Mouse (Mus musculus) MEL (cell line): ENCODE measurements at regions not wholly inside any gene's neighbourhood (a gene's known extent, or its start where the extent isn't known, plus 50 kb on each side); places are given as distances from the start of the nearest gene placed in this dataset.

Source experiments
- CTCF ChIP-seq, 3 experiments: IDR thresholded peaks in 2 of 3; conservative IDR thresholded peaks in 1 of 3; 2 replicates each; pipeline ENCODE4 v1.5.1; 2011 to 2012; ENCODE audit warnings: low read length in 3 of 3, low read depth in 2 of 3, mild to moderate bottlenecking in 2 of 3, improper control_type of control experiment in 1 of 3, inconsistent platforms in 1 of 3, mixed read lengths in 1 of 3, moderate library complexity in 1 of 3; ENCODE audit not compliant: control insufficient read depth in 1 of 3, insufficient read depth in 1 of 3, poor library complexity in 1 of 3, severe bottlenecking in 1 of 3
- EP300 ChIP-seq, 2 experiments: IDR thresholded peaks; 2 replicates each; pipeline ENCODE4 v1.6.1; 2011; ENCODE audit warnings: improper control_type of control experiment in 2 of 2, low read length in 2 of 2, low read depth in 1 of 2, mild to moderate bottlenecking in 1 of 2
- ETS1 ChIP-seq: IDR thresholded peaks from 2 replicates; pipeline ENCODE4 v1.6.1; 2012; ENCODE audit warnings: low read depth, mild to moderate bottlenecking, inconsistent platforms, low read length, improper control_type of control experiment, moderate library complexity
- GABPA ChIP-seq: IDR thresholded peaks from 2 replicates; pipeline ENCODE4 v1.6.1; 2012; ENCODE audit warnings: low read depth, mild to moderate bottlenecking, inconsistent platforms, low read length, improper control_type of control experiment, moderate library complexity
- JUND ChIP-seq: IDR thresholded peaks from 2 replicates; pipeline ENCODE4 v1.6.1; 2011; ENCODE audit warnings: low read depth, mild to moderate bottlenecking, improper control_type of control experiment, low read length
- POLR2A ChIP-seq, 2 experiments: IDR thresholded peaks; 2 replicates each; pipeline ENCODE4 v1.6.1; 2011 to 2012; ENCODE audit warnings: low read length in 2 of 2, mild to moderate bottlenecking in 2 of 2, control low read depth in 1 of 2, improper control_type of control experiment in 1 of 2, low read depth in 1 of 2, moderate library complexity in 1 of 2; ENCODE audit not compliant: control insufficient read depth in 1 of 2, insufficient read depth in 1 of 2, poor library complexity in 1 of 2
- RAD21 ChIP-seq: IDR thresholded peaks from 2 replicates; pipeline ENCODE4 v1.6.1; 2011; ENCODE audit warnings: mild to moderate bottlenecking, low read depth, low read length, improper control_type of control experiment

DNA sequence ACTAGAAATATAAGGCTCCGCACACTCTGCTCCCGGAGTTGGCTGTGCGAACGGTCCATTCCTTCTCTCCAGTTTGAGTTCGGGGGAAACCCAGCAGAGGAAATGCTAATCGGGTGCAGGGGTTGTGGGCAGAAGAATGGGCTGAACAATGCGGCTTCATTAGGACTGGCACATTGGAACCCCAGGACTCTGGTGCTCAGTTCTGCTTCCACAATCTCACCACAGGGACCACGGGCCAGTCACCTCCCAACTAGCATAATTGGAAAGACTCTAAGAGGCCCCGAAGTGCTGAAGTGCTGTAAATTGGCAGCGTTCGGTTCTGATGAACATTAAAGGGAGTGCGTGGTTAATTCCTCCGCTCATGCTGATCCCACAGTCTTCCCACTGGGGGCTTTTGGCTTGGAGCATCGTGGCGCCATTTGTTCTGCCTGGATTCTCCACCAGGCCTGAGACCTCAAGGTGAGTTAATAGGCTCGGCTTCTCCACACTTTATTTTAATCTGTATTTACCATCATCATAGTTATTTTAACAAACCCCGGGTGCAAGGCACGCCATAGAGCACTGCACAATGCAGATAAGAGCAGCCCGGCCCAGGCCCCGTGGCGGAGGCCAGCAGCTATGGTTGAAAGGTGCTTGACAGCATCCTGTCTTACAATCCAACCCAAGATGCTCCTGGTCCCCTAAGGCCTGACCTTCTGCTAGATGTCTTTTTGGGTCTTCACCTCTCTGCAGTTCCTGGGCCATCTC is 258.7 kb upstream of the Pard3b start:
- TF ChIP-seq EP300 (IDR thresholded peaks at IDR 0.05; ENCODE audit: low read depth in 1 of 2, low read length in 2 of 2) (no peak), CTCF (IDR thresholded peaks at IDR 0.05 in 2 of 3, conservative IDR thresholded peaks at IDR 0.05 in 1 of 3; ENCODE audit: control insufficient read depth in 1 of 3, insufficient read depth in 1 of 3, low read depth in 2 of 3, low read length in 3 of 3, poor library complexity in 1 of 3, severe bottlenecking in 1 of 3) (no peak), POLR2A (IDR thresholded peaks at IDR 0.05; ENCODE audit: control insufficient read depth in 1 of 2, insufficient read depth in 1 of 2, low read depth in 1 of 2, low read length in 2 of 2, poor library complexity in 1 of 2) (no peak), JUND (no peak), GABPA (no peak), ETS1 (no peak), RAD21 (no peak)
